Mouse (Mus musculus) heart, embryonic 12.5 days (tissue): Measurements from ENCODE around the gene Olfr895. TPM values are rescaled to one million over a fixed set of nuclear protein-coding genes. Genes with fewer than 3 reads are reported as not detected.

Experiments
- ATAC-seq: fragments of 200-750 bp; cut with Nextera tagmentation; 2 replicates; pipeline ENCODE4 v1.8.0; 2017; ENCODE audit warnings: moderate TSS enrichment, moderate library complexity; ENCODE audit not compliant: insufficient number of reproducible peaks, low FRiP score
- H3K27ac ChIP-seq: fragments of 300-500 bp; sonication (generic); 2 replicates; pipeline ENCODE4 v1.5.1; 2016; ENCODE audit warnings: mild to moderate bottlenecking, moderate library complexity; ENCODE audit not compliant: poor library complexity, severe bottlenecking
- H3K27me3 ChIP-seq: fragments of 300-500 bp; sonication (generic); replicated peaks from 2 replicates; pipeline ENCODE4 v1.6.1; 2016; ENCODE audit warnings: mild to moderate bottlenecking, moderate library complexity
- H3K36me3 ChIP-seq: fragments of 300-500 bp; sonication (generic); 2 replicates; pipeline ENCODE4 v1.6.1; 2016; ENCODE audit warnings: mild to moderate bottlenecking, moderate library complexity
- H3K4me1 ChIP-seq: fragments of 300-500 bp; sonication (generic); replicated peaks from 2 replicates; pipeline ENCODE4 v1.6.1; 2016; ENCODE audit warnings: mild to moderate bottlenecking
- H3K4me2 ChIP-seq: fragments of 300-500 bp; sonication (generic); 2 replicates; pipeline ENCODE4 v1.6.1; 2016; ENCODE audit warnings: mild to moderate bottlenecking, moderate library complexity
- H3K4me3 ChIP-seq: fragments of 300-500 bp; sonication (generic); 2 replicates; pipeline ENCODE4 v1.5.1; 2016; ENCODE audit warnings: mild to moderate bottlenecking
- H3K9ac ChIP-seq: fragments of 300-500 bp; sonication (generic); 2 replicates; pipeline ENCODE4 v1.6.1; 2016; ENCODE audit warnings: mild to moderate bottlenecking, moderate library complexity
- H3K9me3 ChIP-seq: fragments of 300-500 bp; sonication (generic); replicated peaks from 2 replicates; pipeline ENCODE4 v1.6.1; 2016; ENCODE audit warnings: mild to moderate bottlenecking, moderate library complexity
- WGBS: fragments of 180-500 bp; shearing (Covaris S2); methylation state at CpG from one replicate; pipeline ENCODE4 v1.1.7; 2016; 5-methylcytosine and 5-hydroxymethylcytosine counted together
- polyA plus RNA-seq: library from polyadenylated mRNA; unstranded; fragments of >200 nt; fragmentation: Nextera tagmentation; extraction: Ambion mirVana; gene quantifications from 2 replicates; pipeline ENCODE4 v1.2.1, GENCODE M21; 2016

Olfr895 gene
- polyA plus RNA-seq, result not detected in 2 replicates

DNA sequence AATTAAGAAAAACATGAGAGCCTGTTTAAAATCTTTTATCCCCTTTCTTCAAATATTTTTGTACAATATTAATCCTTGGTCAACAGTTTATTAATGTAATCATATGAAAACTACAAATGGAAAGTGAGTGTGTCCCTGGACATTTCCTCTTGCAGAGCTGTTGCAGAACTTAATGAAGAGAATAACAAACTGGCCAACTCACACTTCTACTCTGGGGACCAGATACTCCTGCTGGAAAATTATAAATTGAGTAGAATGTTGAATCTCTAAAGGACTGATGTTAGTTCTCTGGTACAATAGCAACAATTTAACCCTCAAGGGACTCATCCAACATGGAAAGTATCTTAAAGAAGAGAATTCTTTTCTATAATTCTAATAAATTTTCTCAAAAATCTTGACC lies at the start of gene Olfr895:
Gene Olfr895, plus strand, starts transcription at position 301 of the 400 bp plus-strand sequence.
- no peaks in the 10 kb centered on the region for H3K4me1 ChIP-seq
- no peak for ATAC-seq
- no peak within 1 kb of the TSS for H3K27ac ChIP-seq
- H3K27me3 ChIP-seq, result no peaks in the 10 kb centered on the region
- no peak within 1 kb of the TSS for H3K4me3 ChIP-seq
- no peaks in the 10 kb centered on the region for H3K36me3 ChIP-seq
- no peak within 1 kb of the TSS for H3K9ac ChIP-seq
- no peak within 1 kb of the TSS for H3K4me2 ChIP-seq
- no peaks in the 10 kb centered on the region for H3K9me3 ChIP-seq

DNA sequence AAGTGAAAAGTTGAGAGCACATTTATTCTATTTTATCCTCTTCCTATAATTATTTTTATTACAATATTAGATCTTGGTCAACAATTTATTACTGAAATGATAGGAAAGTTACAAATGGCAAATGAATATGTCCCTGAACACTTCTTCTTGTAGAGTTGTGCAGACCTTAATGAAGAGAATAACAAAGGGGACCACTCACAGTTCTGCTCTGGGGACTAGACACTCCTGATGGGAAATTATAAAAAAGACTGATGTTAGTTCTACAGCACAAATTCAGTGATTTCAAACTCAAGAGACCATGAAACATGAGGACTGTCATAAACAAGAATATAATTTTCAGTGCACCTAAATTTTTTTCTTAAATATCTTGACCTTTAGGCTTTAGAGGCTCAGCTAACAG lies 15.2 kb upstream of the Olfr895 start, which contains the start of gene Olfr143:
Gene Olfr143, plus strand, starts transcription at position 301 of the 400 bp plus-strand sequence.
- no peaks in the 10 kb centered on the region for H3K9me3 ChIP-seq
- no peak for ATAC-seq
- no peaks in the 10 kb centered on the region for H3K36me3 ChIP-seq
- no peak within 1 kb of the TSS for H3K27ac ChIP-seq
- H3K4me3 ChIP-seq, result no peak within 1 kb of the TSS
- H3K4me2 ChIP-seq, result no peak within 1 kb of the TSS
- H3K4me1 ChIP-seq, result no peaks in the 10 kb centered on the region
- H3K9ac ChIP-seq, result no peak within 1 kb of the TSS
- no peaks in the 10 kb centered on the region for H3K27me3 ChIP-seq

DNA sequence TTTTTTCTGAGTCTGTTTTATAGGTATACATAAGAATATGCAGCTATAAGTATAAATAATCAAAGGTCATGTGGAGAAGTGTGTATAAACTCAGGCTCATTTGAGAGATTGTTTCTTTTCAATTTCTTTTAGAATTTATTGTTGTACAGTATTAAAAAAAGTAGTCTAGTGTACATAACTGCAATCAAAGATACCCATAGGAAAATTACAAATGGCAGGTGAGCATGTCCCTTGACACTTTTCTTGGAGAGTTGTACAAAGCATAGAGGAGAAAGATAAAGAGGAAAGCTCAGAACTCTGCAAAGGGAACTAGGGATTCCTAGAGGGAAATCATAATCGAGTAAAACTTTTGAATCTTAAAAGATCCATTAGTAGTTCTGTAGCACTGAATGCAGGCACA lies 23.2 kb downstream of the Olfr895 start, which contains the start of gene Olfr896-ps1:
Gene Olfr896-ps1, plus strand, starts transcription at position 301 of the 400 bp plus-strand sequence.
- Histone ChIP-seq H3K9ac (no peak within 1 kb of the TSS), H3K36me3 (no peaks in the 10 kb centered on the region), H3K9me3 (no peaks in the 10 kb centered on the region), H3K4me1 (no peaks in the 10 kb centered on the region), H3K27me3 (no peaks in the 10 kb centered on the region), H3K4me2 (no peak within 1 kb of the TSS), H3K4me3 (no peak within 1 kb of the TSS), H3K27ac (no peak within 1 kb of the TSS)
- WGBS, result 67% methylated on average over 1 of the region's 1 CpGs
- ATAC-seq, result no peak

Other genes with a start within 250 kb of the Olfr895 start
- gene Olfr883, start 242.0 kb upstream of the Olfr895 start, polyA plus RNA-seq, result not detected in 2 replicates
- gene Olfr884, start 221.3 kb upstream of the Olfr895 start, polyA plus RNA-seq, result not detected in 2 replicates
- not detected in 2 replicates for gene Olfr885, start 206.5 kb upstream of the Olfr895 start, polyA plus RNA-seq
- gene Olfr887, start 183.8 kb upstream of the Olfr895 start, polyA plus RNA-seq, result not detected in 2 replicates
- gene Olfr888, start 159.7 kb upstream of the Olfr895 start, polyA plus RNA-seq, result not detected in 2 replicates
- gene Olfr889, start 152.7 kb upstream of the Olfr895 start, polyA plus RNA-seq, result 0.03 TPM in 2 replicates
- gene Olfr890, start 125.3 kb upstream of the Olfr895 start, polyA plus RNA-seq, result not detected in 2 replicates
- not detected in 2 replicates for gene Olfr891, start 87.0 kb upstream of the Olfr895 start, polyA plus RNA-seq
- not detected in 2 replicates for gene Olfr893, start 59.5 kb upstream of the Olfr895 start, polyA plus RNA-seq
- not detected in 2 replicates for gene Olfr894, start 49.8 kb upstream of the Olfr895 start, polyA plus RNA-seq
- gene Olfr143, start 15.1 kb upstream of the Olfr895 start, polyA plus RNA-seq, result not detected in 2 replicates
- not detected in 2 replicates for gene Olfr896-ps1, start 23.3 kb downstream of the Olfr895 start, polyA plus RNA-seq
- not detected in 2 replicates for gene Olfr25, start 61.2 kb downstream of the Olfr895 start, polyA plus RNA-seq
- gene Olfr898, start 80.6 kb downstream of the Olfr895 start, polyA plus RNA-seq, result not detected in 2 replicates
- not detected in 2 replicates for gene Olfr250, start 99.0 kb downstream of the Olfr895 start, polyA plus RNA-seq
- not detected in 2 replicates for gene Olfr251, start 109.2 kb downstream of the Olfr895 start, polyA plus RNA-seq
- not detected in 2 replicates for gene Olfr147, start 133.8 kb downstream of the Olfr895 start, polyA plus RNA-seq
- gene Olfr901, start 161.6 kb downstream of the Olfr895 start, polyA plus RNA-seq, result not detected in 2 replicates
- not detected in 2 replicates for gene Olfr902, start 179.8 kb downstream of the Olfr895 start, polyA plus RNA-seq
- gene Olfr904, start 195.3 kb downstream of the Olfr895 start, polyA plus RNA-seq, result not detected in 2 replicates
- not detected in 2 replicates for gene Olfr905, start 203.3 kb downstream of the Olfr895 start, polyA plus RNA-seq
- gene Olfr906, start 219.2 kb downstream of the Olfr895 start, polyA plus RNA-seq, result not detected in 2 replicates
- gene Olfr907, start 227.9 kb downstream of the Olfr895 start, polyA plus RNA-seq, result not detected in 2 replicates